Mouse (Mus musculus) neutrophil, adult 65 days (primary cell): Measurements from ENCODE around the gene Chmp3. TPM values are rescaled to one million over a fixed set of nuclear protein-coding genes. Genes with fewer than 3 reads are reported as not detected.

Source experiments
- total RNA-seq: library from RNA; stranded (reverse); gene quantifications from 2 replicates; pipeline ENCODE4 v1.2.4, GENCODE M21; 2023

The Chmp3 gene
- total RNA-seq: 51.9 and 59.0 TPM in 2 replicates

GRCm38 (mm10) chr6:71543686-71544499 is at the start of gene Chmp3:
TSS of gene Chmp3 (plus strand) at chr6:71543797.

Other genes starting within 250 kb of the Chmp3 start
- gene Smyd1, start 221.6 kb upstream of the Chmp3 start, total RNA-seq: 0.25 TPM in 1 of 2 replicates, not detected in the other
- gene Cd8b1, start 221.0 kb upstream of the Chmp3 start, total RNA-seq: 0.32 TPM in 1 of 2 replicates, not detected in the other
- not detected in 2 replicates for gene Cd8a, start 170.4 kb upstream of the Chmp3 start, total RNA-seq
- 41.3 and 59.6 TPM in 2 replicates for gene Rmnd5a, start 103.2 kb upstream of the Chmp3 start, total RNA-seq
- gene Rnf103, start 49.9 kb upstream of the Chmp3 start, total RNA-seq: 19.9 and 24.9 TPM in 2 replicates
- 53.8 and 73.9 TPM in 2 replicates for gene Kdm3a, start 89.2 kb downstream of the Chmp3 start, total RNA-seq
- gene Reep1, start 163.8 kb downstream of the Chmp3 start, total RNA-seq: 0.11 TPM in 1 of 2 replicates, not detected in the other